Mouse (Mus musculus): ENCODE data around the gene Hnrnpu.

The Hnrnpu gene

DNA sequence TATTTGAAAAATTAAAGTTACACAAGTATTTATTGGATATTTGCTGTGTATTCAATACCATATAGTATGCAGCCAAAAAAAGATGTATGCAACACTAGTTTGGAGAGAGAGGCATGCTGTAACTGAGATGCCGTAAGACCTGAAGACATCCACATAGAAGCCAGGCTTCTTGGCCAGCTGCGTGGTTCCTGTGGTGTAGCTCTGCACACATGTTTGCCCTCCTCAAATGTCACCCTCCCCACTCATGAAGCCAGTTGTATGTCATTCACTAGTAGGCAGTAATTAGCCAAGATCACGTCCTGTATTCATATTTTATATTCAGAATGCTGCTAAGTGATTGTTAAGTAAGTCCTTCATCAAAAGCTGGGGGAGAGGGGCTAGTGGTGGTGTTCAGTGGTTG, 3.8 kb upstream of the Hnrnpu start:
- no peak for DNase-seq (ENCODE audit: low read depth, low spot score)

DNA sequence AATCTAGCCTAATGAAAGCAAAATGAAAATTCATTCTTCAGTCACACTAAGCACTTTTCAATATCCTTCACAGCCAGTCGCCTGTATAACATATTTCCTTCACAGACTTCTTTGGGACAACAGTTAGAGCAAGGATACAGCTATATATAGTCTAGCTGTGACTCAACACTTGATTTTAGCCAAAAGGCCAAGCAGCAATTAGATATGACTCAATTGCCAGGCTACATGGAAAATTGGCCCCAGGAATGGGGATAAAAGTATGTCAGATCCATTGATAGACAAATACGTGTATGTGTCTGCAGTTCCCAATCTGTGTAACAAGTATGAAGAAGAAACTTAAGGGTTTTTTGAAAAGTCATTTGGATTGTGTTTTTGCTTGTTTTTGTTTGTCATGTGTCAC, 2.6 kb upstream of the Hnrnpu start:
- no peak for DNase-seq (ENCODE audit: low read depth, low spot score)

DNA sequence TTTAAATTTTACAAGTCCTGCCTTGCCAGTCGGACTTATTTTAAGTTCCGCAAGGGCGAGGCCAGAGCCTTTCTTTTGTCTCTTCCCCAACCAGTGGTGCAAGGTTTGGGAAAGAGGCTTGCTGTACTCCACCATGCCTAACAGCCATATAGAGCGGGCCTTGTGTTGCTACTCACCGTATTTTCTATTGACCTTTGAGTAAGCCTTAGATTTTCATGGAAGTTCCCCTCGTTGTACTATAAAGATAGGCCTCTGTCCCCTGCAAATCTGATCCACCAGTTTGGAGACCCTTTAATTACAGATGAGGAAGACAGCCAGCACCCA, 683 bp upstream of the Hnrnpu start:
- DNase-seq (ENCODE audit: low read depth, low spot score): no peak

DNA sequence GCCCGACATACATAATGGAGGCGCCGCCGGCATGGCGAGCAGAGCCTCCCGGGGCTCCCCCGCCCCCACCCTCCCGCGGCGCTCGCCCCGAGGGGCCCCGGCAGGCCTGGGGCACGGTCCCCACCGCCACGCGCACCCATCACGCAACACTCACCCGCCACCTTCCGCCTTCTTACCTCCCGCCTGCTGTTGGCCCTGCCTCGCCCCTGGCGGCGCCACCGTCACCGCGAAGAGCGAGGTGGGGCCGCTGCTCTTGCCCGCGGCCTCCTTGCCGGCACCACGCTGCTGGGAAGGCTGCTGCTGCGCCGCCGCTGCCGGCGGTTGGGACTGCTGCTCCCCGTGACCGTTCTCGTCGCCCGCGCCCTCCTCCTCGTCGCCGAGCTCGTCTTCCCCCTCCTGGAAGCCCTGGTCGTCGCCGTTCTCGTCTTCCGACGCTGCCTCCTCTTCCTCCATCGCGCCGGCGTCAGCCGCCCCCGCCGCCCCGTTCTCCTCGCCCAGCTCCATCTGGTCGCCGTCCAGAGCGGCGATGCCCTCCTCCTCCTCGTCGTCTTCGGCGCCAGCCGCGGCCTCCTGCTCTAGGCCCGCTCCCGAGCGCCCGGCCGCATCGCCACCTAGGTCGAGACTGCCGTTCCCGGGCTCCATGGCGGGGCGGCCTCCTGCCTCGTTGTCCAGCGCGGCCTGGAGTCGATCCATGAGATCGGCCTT, 668 bp downstream of the Hnrnpu start:
- DNase-seq (ENCODE audit: low read depth, low spot score): peak; percentile 83

DNA sequence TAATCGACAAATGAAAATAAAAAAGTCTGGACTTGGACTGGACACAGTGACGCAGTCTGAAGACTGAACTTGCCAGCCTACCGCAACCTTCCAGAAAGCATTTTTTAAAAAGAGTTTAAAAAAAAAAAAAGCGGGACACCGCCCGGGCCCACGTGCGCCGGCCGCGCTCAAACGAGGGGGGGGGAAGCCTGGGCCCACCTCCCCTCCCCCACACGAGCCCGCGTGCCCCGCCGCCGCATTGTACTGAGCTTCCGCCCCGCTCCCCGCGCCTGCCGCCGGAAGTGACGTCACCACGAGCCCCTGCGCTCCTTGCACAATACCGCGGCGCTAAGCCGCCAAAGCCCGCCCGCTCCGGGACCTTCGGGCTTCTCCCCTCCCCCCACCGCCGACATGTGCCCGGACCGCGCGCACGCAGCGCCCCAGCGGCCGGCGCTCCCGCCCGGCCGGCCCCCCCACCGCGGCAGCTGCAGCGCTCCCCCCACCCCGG, 1.3 kb downstream of the Hnrnpu start:
- DNase-seq (ENCODE audit: low read depth, low spot score): peak; percentile 95

DNA sequence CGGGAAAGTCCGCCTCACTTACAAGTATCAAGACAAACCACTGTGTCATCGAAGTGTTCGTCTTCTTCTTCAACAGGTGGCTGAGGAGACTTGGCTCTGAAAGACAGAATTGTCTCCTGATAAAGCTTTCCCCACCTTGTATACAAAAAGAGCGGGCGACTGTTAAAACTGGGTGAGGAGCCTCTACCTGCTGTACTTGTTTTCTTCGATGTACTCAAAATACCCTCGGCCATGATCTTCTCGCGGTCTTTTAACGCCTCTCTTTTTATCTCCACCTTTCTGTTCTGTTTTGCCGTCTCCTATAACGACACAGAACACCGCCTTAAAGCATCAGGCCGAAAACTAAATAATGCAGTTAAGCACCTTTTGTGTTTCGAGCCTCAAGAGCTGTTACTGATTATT, 1.7 kb downstream of the Hnrnpu start:
- peak; percentile 64 for DNase-seq (ENCODE audit: low read depth, low spot score)

DNA sequence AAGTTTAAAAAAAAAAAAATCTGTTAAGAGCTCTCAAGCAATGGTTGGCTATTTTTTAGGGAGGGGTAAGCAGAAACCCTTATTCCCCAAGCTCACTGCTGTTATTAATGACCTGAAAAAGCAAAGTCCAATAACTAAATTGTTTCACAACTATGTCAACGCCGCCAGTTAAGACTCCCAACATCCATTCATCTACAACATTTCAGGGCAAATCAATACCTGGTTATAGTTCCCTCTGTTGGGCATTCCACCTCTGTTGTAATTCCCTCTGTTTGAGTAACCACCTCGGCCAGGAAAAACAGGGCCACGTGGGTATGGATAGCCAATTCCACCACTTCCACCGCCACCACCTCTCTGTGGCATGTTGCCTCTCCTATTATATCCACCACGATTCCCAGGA, 7.7 kb downstream of the Hnrnpu start:
- DNase-seq (ENCODE audit: low read depth, low spot score): no peak

DNA sequence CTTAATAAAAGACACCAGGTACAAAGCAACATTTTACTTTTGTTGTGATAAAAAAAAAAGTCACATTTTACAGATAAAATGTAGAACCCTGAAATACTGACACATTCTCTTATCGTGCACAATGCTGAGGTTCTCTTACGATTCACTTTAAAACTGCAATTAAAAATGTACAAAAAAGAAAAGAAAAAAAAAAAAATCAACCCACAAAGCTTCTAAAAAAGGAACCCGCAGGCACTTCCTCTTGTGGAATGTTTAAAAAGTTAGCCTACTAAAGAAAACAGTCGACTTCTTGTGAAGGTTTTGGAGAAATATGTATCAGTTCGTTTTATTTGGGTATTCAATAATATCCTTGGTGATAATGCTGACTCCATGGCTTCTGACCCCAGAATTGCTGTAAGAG, 8.6 kb downstream of the Hnrnpu start:
- no peak for DNase-seq (ENCODE audit: low read depth, low spot score)

DNA sequence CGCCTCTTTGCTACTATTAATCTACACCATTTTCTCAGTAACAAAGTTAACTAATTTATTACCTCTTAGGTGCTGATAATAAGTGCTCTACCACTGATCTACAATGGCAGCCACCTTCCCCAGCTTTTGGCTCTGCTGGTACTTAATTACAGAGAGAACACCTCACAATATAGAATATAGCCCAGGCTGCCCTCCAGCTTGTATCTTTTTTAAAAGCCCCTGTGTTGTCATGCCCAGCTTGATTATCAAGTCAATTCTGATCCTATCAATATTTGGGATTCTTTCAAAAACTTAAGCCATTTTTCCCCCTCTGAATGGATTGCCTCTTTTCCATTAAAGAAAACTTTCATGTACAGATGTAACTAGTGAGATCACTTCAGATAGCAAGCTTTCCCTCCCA, 10.6 kb downstream of the Hnrnpu start:
- no peak for DNase-seq (ENCODE audit: low read depth, low spot score)

DNA sequence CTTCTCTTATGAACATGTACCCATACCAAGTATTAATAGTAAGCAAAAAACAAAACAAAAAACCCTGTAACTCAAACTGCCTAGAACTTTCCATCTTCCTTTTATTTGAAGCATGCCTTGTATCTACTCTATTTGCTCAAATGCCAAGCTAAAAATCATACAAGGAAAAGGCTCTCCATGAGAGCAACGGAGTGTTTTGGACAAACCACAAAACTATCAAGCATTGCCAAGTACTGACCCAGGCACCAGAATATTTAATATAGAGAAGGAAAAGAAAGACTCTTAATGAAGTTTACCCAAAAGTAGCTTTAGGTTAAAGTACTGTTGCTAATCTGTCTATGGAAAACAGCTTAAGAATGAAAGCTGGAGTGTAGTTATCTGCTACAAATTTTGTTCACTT, 11.2 kb downstream of the Hnrnpu start:
- DNase-seq (ENCODE audit: low read depth, low spot score): no peak

DNA sequence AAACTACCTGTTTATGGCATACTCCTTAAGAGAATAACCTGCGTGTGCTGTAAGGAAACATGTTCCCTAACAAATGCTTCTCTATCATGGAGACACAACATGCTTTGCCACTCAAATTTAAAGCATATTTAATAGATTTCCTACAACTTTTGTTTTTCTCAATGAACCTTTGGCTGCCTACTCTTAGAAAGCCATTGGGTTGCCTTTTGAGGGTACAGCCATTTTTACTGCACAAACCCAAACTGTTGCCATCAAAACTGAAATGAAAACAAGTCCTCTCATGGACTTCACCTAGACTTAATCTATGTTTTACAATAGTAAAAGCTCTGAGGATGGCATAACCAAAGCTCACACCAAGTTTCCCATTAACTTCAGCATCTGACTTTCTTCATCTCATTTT, 13.0 kb downstream of the Hnrnpu start:
- no peak for DNase-seq (ENCODE audit: low read depth, low spot score)

DNA sequence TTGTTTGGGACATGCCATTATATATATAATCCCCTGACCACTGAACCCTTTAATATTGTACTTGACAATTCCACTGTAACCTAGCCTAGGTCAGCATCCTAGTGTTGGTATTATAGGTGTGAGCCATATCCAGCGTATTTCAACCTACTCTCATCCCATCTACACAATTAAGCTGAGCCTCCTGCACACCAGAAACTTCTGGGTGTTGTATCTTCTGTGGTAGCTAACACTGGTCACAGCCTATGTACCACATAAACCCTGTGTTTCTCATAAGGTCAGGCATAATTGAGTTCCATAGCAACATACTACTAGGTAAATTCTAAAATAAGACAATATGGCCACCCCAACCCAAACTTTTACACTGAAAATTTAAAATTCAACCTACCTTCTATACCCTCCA, 14.4 kb downstream of the Hnrnpu start:
- no peak for DNase-seq (ENCODE audit: low read depth, low spot score)

DNA sequence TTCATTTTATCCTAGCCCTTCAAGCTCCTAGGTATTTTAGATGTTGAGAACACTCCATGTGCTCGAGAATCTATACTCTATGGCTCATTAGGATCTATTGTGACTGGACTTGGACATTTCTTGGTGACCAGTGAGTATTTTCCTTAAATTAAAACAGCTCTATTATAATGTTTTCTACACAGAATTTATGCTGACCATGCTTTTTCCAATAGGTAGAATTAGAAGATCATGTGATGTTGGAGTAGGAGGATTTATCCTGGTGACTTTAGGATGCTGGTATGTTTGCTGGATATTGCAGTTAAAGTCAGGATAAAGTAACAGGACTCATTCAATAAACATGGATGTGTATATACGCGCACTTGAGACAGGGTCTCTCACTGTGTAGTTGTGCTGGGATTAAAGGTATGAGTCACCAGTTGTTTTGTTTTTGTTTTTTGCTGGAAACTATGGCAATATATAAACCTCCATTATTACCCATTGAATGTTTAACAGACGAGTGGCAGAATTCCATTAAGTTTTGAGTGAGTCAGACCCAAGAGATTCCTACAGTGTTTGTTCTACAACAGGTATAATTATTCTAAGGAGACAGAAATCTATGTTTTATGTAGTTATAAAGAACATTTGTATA, 15.8 kb downstream of the Hnrnpu start:
- peak; percentile 27 for DNase-seq (ENCODE audit: low read depth, low spot score)

DNA sequence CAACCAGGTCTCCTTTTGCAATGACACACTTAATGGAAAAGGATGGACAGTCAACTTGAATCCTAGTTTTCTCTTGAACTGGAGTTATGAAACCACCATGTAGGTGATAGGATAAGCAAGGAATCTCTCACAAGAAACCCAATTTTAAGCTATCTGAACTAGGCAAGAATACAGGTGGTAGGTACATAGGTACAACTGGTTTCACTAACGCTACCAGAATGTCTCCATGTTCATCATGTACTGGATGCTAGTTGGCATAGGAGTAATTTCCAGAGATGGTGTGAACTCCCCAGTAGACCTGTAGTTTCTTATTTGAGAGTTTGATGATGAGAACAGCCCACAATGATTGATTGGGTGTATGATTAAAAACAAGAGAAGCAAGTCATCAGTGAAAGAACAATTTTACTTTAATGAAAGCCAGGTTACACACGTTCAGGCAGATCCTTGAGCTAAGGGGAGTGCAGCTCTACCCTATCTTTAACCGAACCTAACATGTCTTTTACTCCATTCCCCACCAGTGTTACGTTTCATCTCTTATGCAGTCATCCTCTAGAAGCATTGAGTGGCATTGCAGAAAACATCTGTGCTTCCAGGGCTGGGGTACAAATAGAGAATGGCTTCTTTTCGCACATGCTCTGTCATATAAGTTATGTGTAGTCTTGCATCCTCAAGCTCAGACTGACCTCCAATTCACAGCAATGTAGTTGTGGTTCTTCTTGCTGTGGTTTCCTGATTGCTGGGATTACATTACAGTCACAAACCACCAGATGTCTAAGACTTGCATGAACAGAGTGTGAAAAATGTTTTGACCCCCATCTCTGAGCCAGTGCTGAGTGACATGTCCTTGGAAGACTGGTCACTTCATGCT, 16.6 kb downstream of the Hnrnpu start:
- peak; percentile 54 for DNase-seq (ENCODE audit: low read depth, low spot score)

DNA sequence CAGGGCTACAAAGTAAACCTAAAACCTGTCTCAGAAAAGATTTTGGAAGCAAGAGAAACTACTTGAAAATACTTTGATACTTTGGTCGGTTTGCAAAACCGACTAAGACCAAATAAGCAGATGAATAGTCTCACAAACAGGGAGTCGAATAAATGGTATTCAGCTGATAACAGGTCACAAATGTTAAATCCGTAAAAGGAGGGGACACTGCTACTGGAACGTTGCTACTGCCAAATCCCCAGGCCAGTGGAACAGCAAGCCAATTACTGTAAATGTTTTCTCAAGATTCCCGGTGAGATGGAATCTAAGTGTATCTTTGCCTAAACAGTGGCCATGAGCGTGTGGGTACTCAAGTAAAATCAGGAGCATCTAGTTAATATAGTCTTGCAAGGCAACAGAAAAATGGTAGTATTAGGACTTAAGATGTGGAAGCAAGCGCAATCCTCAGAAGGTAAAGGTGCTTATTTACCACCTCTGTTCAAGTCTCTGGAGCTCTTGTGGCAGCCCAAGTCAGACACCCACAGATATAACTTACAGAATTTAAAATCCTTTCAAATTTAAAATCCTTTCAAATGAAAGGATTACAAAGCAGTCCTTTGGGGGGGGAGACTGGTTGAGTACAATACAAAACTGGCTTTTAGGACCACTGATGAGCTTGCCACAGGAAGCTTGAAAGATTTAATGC, 17.4 kb downstream of the Hnrnpu start:
- DNase-seq (ENCODE audit: low read depth, low spot score): no peak

DNA sequence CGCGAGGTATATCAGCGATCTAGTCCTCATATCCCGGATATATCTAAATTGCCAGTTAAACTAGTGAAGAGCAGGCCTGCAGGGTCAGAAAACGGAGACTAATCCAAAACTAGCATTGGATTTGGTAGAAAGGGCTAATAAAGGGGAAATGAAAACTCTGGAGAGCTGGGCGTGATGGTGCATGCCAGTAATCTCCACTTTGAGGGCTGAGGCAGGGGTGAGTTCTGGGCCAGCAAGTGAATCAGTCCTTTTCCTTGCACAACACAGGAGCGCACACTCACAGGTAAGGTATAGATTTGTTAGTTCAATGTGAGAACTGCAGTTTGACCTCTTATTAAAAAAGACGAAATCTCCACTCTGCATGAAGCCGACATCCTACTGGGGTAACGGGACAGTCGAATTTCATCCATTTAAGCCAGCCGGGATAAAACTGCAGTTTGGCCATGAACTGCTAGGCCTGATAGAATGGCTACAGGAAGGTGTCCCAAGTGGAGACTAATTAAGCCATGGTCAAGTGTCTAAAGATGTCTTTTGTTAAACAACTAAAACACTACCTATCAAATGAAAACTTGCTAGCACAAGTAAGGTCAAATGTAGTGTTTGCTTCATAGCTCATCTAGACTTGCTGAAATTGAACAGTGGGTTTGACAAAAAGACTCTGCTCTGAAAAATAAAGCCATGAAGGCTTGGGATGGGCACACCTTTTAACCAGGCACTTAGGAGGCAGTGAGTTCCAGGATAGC, 18.1 kb downstream of the Hnrnpu start:
- DNase-seq (ENCODE audit: low read depth, low spot score): no peak

DNA sequence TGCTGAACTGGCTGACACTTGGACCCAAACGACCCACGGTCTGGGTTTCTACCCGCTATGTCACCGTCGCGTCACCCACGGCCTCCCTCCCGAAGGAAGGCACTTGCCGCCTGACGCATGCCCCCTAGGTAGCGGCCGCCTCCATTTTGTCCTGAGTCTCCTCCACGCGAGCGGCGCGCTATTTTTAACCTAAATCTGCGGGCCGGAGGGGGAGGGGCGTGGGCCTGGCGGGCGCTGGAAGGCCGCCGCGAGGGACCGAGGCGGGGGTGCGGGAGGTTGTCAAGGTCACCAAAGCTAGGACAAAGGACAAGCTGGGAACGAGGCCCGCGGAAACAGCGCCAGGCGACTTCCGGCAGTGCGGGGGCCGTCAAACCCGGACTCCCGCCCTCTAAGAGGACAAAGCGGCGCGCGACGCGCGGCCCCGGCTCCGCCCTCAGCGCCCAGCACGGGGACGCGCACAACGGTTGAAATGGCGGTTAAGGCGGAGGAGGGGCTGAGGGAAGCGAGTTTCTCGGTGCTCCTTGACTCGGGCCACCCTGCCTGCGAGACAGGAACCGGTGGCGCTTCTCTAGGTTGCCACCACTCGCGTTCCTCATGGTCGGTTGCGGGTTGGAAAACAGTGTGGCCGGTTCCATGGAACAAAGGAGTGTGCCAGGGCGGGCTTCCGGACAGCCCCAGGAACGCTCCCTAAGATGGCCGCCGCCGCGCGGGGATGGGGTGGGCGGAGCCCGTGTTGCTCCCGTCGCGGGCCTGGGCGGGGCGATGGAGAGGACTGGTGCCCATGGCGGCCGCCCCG, 19.0 kb downstream of the Hnrnpu start, which contains the start of gene Cox20:
Gene Cox20 (plus strand): TSS at position 742 of the 796 bp plus-strand sequence.
- DNase-seq (ENCODE audit: low read depth, low spot score): peak; percentile 98

DNA sequence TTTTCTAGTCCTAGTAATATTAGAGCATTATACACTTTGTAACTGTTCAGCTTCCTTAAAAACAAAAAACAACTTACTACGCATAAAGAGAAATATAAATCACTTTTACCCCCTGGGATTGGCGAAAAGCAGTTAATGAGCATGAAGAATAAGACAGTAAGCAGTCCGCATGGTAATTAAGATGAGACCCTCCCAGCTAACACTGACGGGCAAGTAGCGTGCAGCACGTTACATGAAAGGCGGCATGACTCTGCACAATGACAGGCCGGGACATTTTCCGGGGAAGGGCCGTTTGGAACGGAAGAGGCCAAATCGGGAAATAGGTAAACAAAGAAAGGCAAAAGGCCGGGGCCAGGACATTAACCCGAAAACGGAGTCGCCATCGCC, 19.6 kb downstream of the Hnrnpu start:
- no peak for DNase-seq (ENCODE audit: low read depth, low spot score)

DNA sequence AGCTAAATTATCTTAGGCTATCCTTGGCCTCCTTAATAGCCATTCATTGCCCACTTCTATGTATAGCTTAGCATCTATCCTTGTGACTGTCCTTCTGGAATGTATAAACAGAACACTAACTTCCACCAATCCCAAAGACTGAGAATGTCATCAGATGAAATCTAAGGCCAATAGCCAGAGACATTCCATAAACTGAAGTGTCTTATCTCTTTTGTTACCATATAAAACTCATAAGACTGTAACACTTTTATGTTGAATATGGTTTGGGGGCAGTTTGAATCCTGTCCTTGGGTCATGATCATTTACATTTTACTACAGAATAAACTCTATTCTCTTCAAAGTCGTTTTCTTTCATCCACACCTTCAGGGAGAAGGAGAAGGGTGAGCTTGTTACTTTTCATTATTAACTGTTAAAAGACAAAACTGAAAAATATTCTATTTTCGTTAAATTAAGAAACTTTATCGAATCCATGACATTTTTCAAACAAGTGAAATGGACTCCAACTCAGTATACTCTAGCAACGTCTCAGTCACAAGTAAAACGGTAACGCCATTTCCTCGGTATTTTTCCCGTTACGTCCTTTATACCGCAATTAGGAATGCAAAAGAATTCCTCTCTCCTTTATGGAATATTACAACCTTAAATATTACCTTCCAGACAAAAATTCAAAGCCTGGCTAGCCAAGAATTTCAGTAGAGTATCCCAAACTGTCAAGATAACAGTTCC, 20.2 kb downstream of the Hnrnpu start:
- no peak for DNase-seq (ENCODE audit: low read depth, low spot score)

DNA sequence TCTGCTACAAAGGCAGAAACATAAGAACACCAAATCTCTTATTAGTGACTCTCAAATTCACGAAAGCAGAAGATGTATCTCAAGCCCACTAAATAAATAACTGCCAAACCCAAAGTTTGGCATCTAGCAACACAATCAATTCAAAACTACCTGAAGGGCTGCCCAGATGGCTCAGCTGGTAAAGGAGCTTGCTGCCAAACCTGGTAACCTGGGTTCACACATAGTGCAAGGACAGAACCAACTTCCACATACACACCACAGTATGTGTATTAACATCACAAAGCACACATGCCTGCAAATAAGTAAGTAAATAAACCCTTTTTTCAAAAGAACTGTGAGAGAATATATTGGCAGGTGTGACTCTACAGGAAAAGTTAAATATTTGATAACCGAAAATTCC, 23.4 kb downstream of the Hnrnpu start:
- DNase-seq (ENCODE audit: low read depth, low spot score): no peak
